Mouse (Mus musculus) forebrain, embryonic 11.5 days (tissue): ENCODE data around the gene Prox2. TPM values are rescaled to one million over a fixed set of nuclear protein-coding genes. Genes with fewer than 3 reads are reported as not detected.
A peak's percentile ranks its signal among the peaks of the same experiment; 100 is the strongest.

ENCODE experiments used
- ATAC-seq: fragments of 200-750 bp; cut with Nextera tagmentation; replicated peaks from 2 replicates; pipeline ENCODE4 v1.8.0; 2017; ENCODE audit warnings: moderate TSS enrichment; ENCODE audit not compliant: low FRiP score
- DNase-seq: peaks from one replicate; pipeline ENCODE4 v3.0.0-alpha.2; 2017; ENCODE audit warnings: low spot score
- H3K27ac ChIP-seq: fragments of 300-500 bp; sonication (generic); 2 replicates; pipeline ENCODE4 v1.5.1; 2014; ENCODE audit warnings: low read depth, low read length
- H3K27me3 ChIP-seq: fragments of 300-500 bp; sonication (generic); 2 replicates; pipeline ENCODE4 v1.6.1; 2014; ENCODE audit warnings: mild to moderate bottlenecking, low read length, mixed read lengths; ENCODE audit not compliant: control insufficient read depth, insufficient read depth
- H3K36me3 ChIP-seq: fragments of 300-500 bp; sonication (generic); 2 replicates; pipeline ENCODE4 v1.6.1; 2014; ENCODE audit warnings: mild to moderate bottlenecking, low read length, moderate library complexity, mixed read lengths; ENCODE audit not compliant: control insufficient read depth, insufficient read depth
- H3K4me1 ChIP-seq: fragments of 300-500 bp; sonication (generic); replicated peaks from 2 replicates; pipeline ENCODE4 v1.6.1; 2014; ENCODE audit warnings: low read length, mixed read lengths; ENCODE audit not compliant: control insufficient read depth, insufficient read depth
- H3K4me2 ChIP-seq: fragments of 300-500 bp; sonication (generic); 2 replicates; pipeline ENCODE4 v1.6.1; 2014; ENCODE audit warnings: low read depth, mild to moderate bottlenecking, low read length, moderate library complexity, mixed read lengths; ENCODE audit not compliant: severe bottlenecking
- H3K4me3 ChIP-seq: fragments of 300-500 bp; sonication (generic); 2 replicates; pipeline ENCODE4 v1.5.1; 2014; ENCODE audit warnings: low read depth, low read length
- H3K9ac ChIP-seq: fragments of 300-500 bp; sonication (generic); 2 replicates; pipeline ENCODE4 v1.6.1; 2014; ENCODE audit warnings: low read length
- H3K9me3 ChIP-seq: fragments of 300-500 bp; sonication (generic); 2 replicates; pipeline ENCODE4 v1.6.1; 2016; ENCODE audit warnings: low read length, mixed read lengths; ENCODE audit not compliant: control insufficient read depth
- WGBS: fragments of 180-500 bp; shearing (Covaris S2); extraction: QIAGEN DNeasy Blood & Tissue Kit; methylation state at CpG from one replicate; pipeline ENCODE4 v1.1.7; 2014; 5-methylcytosine and 5-hydroxymethylcytosine counted together
- polyA plus RNA-seq: library from polyadenylated mRNA; unstranded; fragments of >200 nt; fragmentation: Nextera tagmentation; extraction: Ambion mirVana; gene quantifications from 2 replicates; pipeline ENCODE4 v1.2.1, GENCODE M21; 2014

Gene Prox2
- polyA plus RNA-seq, 1 experiment from 2014 or later = 3.5 TPM

DNA sequence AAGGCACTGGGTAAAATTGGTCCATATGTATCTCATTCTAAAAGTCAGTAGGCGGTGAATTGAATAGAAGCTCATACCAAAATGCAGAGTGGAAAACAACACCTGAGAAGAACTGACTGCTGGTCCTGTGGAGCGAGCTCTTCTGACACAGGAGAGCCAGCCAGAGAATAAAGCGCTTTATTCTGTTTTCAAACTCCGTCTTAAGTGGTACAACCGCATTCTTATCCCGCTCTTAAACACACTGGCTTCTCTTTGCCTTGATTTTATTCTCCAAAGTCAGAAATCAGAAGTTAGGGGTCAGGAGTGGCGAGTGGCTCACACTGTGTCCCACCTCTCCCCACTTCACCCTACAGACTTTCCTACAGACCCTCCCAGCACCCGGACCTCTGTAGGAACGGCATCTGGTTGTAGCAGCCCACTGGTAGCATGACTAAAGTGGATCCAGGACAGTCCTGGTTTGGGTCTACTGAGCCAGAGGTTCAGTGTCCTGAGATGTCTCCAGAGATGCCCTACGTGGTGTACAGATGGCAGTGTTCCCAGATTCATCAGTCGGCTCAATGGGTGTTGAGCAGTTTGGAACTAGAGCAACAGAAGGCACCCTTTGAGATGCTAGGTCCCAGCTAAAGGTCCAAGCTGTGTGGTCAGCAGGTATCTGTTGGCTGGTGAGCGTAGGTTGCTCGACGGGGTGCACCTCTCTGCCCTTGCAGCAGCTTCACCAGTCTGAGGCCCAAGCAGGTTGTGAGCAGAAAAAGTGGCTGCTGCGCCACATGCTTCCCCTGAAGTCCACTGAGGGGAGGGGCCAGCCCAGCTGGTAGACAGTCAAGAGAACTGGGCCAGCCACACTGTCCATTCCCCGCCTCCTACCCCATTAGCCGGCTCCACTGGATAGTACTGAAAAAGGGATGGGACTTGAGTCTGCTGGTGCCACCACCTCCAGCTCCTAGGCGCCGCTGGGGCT lies 25.2 kb upstream of the Prox2 start:
- Histone ChIP-seq H3K9me3 (no peaks in the 10 kb centered on the region), H3K9ac (no peak overlapping the region), H3K4me3 (no peak overlapping the region), H3K36me3 (peaks cover 13% of the 10 kb centered on the region; the same call in 1 of the 2 replicates), H3K4me2 (no peak overlapping the region), H3K27me3 (no peaks in the 10 kb centered on the region), H3K27ac (no peak overlapping the region), H3K4me1 (no peaks in the 10 kb centered on the region)
- ATAC-seq (no peak; the same call in 1 of the 2 replicates), DNase-seq (no peak)
- 77% methylated on average over 19 of the region's 19 CpGs for WGBS

DNA sequence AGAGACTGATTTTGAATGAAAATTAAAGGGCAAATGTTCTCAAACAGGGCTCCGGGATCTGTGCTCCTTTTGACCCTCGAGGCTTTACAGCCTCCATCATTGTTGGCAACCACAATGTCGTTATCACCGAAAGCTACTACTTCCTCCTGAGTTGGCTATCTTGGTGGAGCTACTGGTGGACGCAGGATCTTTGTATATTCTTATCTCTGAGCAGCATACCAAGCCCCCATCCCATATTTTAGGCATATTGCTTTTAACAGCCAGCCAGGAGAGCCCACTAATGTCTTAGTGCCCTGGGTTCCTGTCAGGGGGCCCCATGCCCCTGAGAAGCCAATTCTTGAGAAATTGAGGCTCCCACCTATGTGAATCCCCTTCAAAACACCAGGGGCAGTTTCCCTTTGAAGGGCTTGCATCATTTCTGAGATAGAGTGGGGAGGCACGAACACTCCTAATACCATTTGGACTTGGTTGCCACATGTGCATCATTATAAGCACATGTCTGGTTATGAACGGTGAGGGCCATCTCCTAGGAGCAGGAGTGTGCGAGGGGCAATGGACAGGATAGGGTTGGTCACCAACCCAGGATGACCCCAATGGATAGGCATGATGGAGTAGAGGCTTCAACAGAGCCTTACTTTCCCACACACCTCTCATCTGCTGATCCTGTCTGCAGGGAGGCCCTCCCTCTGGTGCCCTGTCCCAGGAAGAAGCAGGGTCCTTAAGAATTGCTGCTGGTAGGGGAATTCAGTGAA lies 23.7 kb upstream of the Prox2 start:
- H3K27ac ChIP-seq = no peak overlapping the region
- no peaks in the 10 kb centered on the region for H3K9me3 ChIP-seq
- H3K36me3 ChIP-seq = peaks cover 24% of the 10 kb centered on the region
- no peak overlapping the region for H3K4me3 ChIP-seq
- no peaks in the 10 kb centered on the region for H3K27me3 ChIP-seq
- DNase-seq = no peak
- no peak overlapping the region for H3K4me2 ChIP-seq
- no peaks in the 10 kb centered on the region for H3K4me1 ChIP-seq
- WGBS = 94% methylated on average over 8 of the region's 8 CpGs
- ATAC-seq = no peak
- H3K9ac ChIP-seq = no peak overlapping the region

DNA sequence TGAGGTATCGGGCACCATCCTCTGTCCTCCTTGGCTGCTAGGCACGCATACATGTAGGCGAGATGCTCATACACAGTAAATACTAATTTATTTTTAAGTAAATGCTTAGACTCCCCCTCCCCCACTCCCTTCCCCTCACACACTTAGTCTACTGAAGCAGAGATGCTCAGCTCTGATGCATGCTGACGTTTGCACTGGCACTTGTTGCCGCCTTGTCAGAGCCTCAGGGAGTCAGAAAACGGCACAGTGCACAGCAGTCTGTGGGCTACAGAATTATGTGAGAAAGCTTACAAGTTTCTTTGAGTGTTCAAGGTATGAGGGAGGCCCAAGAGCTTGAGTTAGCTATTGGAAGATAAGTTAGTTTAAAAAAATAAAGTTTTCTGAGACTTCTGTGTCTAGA lies 20.8 kb upstream of the Prox2 start:
- no peak for DNase-seq
- Histone ChIP-seq H3K4me1 (no peaks in the 10 kb centered on the region), H3K4me2 (no peak overlapping the region), H3K36me3 (peaks cover 24% of the 10 kb centered on the region), H3K27ac (no peak overlapping the region), H3K4me3 (no peak overlapping the region), H3K9me3 (no peaks in the 10 kb centered on the region), H3K27me3 (no peaks in the 10 kb centered on the region), H3K9ac (no peak overlapping the region)
- WGBS = 90% methylated on average over 6 of the region's 6 CpGs
- ATAC-seq = no peak

DNA sequence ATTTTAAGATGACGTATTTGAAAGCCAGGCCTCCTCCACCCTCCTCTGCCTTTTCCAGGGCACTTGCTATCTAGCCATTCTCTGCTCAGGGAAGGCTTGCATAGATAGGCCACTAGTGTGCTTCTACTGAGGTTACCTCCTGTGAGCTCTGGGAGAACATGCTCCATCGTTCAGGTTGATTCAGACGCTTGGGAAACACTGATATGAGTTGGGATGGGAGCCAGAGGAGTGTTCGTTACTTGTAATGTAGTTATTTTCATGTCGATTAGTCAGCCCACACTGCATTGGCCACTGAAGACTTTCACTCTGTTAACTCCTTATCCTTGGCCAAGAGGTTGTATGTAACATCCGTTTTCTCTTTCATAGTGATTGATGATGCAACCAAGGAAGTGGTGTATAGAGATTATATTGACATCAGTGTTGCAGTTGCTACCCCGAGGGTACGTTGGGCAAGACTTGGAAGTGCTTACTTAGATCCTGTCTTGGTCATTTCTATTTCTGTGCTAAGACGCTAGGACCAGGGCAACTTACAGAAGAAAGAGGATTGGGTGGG lies 18.9 kb upstream of the Prox2 start:
- Histone ChIP-seq H3K4me3 (no peak overlapping the region), H3K27me3 (no peaks in the 10 kb centered on the region), H3K36me3 (peaks cover 29% of the 10 kb centered on the region), H3K4me1 (no peaks in the 10 kb centered on the region), H3K9me3 (no peaks in the 10 kb centered on the region), H3K4me2 (no peak overlapping the region), H3K9ac (no peak overlapping the region), H3K27ac (no peak overlapping the region)
- 95% methylated on average over 9 of the region's 9 CpGs for WGBS
- DNase-seq (no peak), ATAC-seq (no peak)

DNA sequence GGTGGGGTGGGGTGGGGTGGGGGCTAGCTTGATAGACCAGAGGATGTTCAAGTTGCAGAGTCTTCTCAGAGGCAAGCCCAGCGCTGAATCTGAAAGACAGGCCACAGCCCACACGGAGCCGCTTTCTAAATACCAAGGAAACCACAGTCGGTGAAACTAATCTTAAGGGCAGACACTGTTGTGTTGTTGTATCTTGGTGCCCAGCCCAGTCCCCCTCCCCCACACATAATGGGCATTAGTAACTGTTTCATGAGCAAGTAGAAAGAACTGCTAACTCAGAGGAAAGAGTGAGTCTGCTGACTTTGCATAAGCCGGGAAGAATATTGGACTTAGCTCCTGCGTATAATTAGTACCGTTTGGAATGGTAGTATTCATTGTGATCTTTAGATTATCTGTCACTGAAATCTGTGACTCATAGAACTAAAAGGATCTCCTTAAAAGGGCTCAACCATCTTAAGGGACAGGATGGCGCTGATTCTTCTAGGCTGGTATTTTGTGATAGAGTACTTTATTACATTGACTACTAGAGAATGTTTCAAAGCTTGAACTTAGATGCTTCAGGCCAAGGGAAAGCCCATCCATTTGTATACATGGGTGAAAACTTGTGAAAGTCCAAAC lies 16.5 kb upstream of the Prox2 start:
- WGBS = 93% methylated on average over 8 of the region's 8 CpGs
- Histone ChIP-seq H3K27ac (no peak overlapping the region), H3K4me2 (no peak overlapping the region), H3K27me3 (no peaks in the 10 kb centered on the region), H3K4me1 (no peaks in the 10 kb centered on the region), H3K9ac (no peak overlapping the region), H3K4me3 (no peak overlapping the region), H3K9me3 (no peaks in the 10 kb centered on the region), H3K36me3 (peaks cover 27% of the 10 kb centered on the region)
- ATAC-seq (no peak), DNase-seq (no peak)

DNA sequence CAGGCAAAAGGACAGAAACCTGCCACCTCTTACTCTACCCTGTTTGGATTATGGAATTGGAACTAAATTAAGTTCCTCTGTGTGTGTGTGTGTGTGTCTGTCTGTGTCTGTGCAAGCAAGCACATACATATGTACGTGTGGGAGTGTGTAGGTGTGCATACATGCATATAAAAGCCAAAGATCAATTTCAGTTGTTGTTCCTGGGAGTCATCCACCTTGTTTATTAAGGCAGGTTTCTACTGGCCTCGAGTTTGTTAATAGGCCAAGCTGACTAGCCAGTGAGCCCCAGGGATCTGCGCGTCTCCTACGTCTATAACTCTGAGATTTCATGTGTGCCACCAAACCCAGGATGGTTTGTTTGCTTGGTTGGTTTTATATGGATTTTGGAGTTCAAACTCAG lies 14.2 kb upstream of the Prox2 start:
- no peaks in the 10 kb centered on the region for H3K4me1 ChIP-seq
- no peak overlapping the region for H3K4me2 ChIP-seq
- no peak overlapping the region for H3K4me3 ChIP-seq
- no peak for ATAC-seq
- peaks cover 20% of the 10 kb centered on the region for H3K36me3 ChIP-seq
- H3K9ac ChIP-seq = no peak overlapping the region
- no peaks in the 10 kb centered on the region for H3K27me3 ChIP-seq
- peak; percentile 13 for DNase-seq
- WGBS = 91% methylated on average over 5 of the region's 5 CpGs
- no peaks in the 10 kb centered on the region for H3K9me3 ChIP-seq
- no peak overlapping the region for H3K27ac ChIP-seq

DNA sequence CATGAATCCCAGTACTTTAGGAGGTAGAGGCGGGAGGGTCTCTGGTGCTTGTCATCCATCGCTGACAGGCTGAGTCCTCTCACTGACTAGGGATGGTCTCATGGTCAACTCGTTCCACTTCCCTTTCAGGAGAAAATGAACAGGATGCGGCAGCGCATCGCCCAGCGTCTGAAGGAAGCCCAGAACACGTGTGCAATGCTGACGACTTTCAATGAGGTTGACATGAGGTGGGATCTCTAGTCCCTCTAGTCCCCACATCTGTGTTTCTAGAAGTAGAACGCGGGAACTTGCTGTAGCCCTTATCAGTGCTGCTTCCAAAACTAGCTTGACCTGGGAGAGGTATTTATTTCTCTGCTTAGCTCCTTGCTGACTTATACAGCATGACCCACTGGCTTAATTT lies 13.1 kb upstream of the Prox2 start:
- no peak overlapping the region for H3K9ac ChIP-seq
- 94% methylated on average over 11 of the region's 11 CpGs for WGBS
- H3K27me3 ChIP-seq = no peaks in the 10 kb centered on the region
- no peak for ATAC-seq
- H3K4me2 ChIP-seq = no peak overlapping the region
- no peak overlapping the region for H3K27ac ChIP-seq
- no peaks in the 10 kb centered on the region for H3K9me3 ChIP-seq
- peak; percentile 35 for DNase-seq
- H3K4me1 ChIP-seq = no peaks in the 10 kb centered on the region
- H3K36me3 ChIP-seq = peaks cover 14% of the 10 kb centered on the region; the same call in 1 of the 2 replicates
- no peak overlapping the region for H3K4me3 ChIP-seq

DNA sequence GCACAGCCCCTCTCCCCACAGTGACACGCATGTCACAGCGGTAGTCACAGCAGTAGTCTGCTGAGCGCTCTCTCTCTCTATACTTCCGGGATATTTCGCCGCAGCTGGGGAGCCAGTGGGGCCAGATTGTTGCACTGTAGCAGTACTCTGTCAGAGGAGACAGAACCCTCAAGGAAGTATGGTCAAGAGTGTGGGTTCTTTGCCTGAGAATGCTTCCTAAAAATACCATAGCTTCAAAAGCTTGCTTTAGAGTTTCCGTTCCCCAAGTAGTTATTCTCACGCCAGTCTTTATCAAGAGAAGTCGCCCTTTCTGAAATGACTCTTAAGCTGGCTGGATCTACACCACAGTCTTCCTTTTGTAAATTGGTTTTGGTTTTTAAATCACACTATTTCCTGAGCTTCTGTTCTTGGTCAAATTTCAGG lies 12.6 kb upstream of the Prox2 start:
- 96% methylated on average over 9 of the region's 9 CpGs for WGBS
- DNase-seq = no peak
- Histone ChIP-seq H3K27me3 (no peaks in the 10 kb centered on the region), H3K9me3 (no peaks in the 10 kb centered on the region), H3K4me1 (no peaks in the 10 kb centered on the region), H3K27ac (no peak overlapping the region), H3K9ac (no peak overlapping the region), H3K36me3 (peaks cover 14% of the 10 kb centered on the region; the same call in 1 of the 2 replicates), H3K4me2 (no peak overlapping the region), H3K4me3 (no peak overlapping the region)
- no peak for ATAC-seq
